Mouse (Mus musculus) brain, embryonic 14.5 days (tissue): ENCODE results near the gene Sh3d19.

Source experiments
- CTCF ChIP-seq: fragments of 200-500 bp; IDR thresholded peaks from 2 replicates; pipeline ENCODE4 v1.5.1; 2012; ENCODE audit warnings: inconsistent platforms, mild to moderate bottlenecking, moderate library complexity, borderline replicate concordance; ENCODE audit not compliant: insufficient read depth, insufficient read length; ENCODE audit errors: extremely low read depth
- POLR2A ChIP-seq: fragments of 200-500 bp; IDR thresholded peaks from 2 replicates; pipeline ENCODE4 v1.6.1; 2012; ENCODE audit warnings: mild to moderate bottlenecking, inconsistent platforms, borderline replicate concordance; ENCODE audit not compliant: poor library complexity, insufficient read depth, insufficient read length, severe bottlenecking; ENCODE audit errors: extremely low read depth

DNA sequence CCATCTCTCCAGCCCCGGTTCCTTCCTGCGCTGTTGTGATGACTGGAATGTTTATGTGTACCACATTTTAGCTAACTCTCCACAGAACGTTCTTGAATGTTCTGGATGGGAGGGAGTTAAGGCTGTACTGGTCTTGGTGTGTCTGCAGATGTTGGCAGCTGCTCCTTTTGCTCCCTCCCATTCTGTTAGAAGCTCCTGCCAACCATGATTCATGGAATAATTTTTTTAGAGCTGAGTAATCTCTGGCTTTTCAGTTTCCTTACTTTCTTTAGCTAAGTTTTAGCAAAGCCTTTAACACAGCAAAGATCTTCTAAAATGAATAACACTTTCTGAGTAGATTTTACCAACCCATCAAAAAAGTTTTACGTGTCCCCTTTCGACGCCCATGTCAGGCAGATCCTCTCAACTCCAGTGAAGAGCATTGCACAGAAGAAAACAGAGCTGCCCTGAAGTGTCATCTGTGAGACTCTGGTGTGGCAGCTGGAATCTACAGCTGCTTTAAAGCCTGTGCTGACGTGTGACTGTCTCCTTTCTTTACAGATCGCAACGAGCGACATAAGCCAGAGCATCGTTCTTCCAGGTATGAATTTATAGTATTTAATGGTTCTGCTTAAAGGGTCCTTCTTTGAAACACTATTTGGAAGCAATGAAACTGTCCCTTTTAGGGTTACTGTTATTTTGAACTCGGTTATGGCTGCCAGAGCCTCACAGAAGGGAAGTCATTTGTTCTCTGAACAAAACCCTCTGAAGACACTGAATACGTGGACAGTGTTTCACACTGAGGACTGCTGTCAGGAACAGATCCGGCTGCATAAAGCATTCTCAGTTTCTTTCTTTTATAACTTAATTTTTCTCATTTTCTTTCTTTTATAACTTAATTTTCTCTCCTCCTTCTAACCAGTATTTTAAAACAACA lies 69.6 kb downstream of the Sh3d19 start:
- TF ChIP-seq CTCF (no peak), POLR2A (no peak)
